Mouse (Mus musculus) hindbrain, embryonic 13.5 days (tissue): Measurements from ENCODE around the gene Nabp2. TPM values are rescaled to one million over a fixed set of nuclear protein-coding genes. Genes with fewer than 3 reads are reported as not detected.

Experiments used
- ATAC-seq: fragments of 200-750 bp; cut with Nextera tagmentation; 2 replicates; pipeline ENCODE4 v1.8.0; 2017; ENCODE audit warnings: moderate TSS enrichment; ENCODE audit not compliant: low FRiP score
- H3K27ac ChIP-seq: fragments of 300-500 bp; sonication (generic); 2 replicates; pipeline ENCODE4 v1.5.1; 2015; ENCODE audit warnings: inconsistent platforms, mild to moderate bottlenecking, moderate library complexity
- H3K27me3 ChIP-seq: fragments of 300-500 bp; sonication (generic); 2 replicates; pipeline ENCODE4 v1.6.1; 2015; ENCODE audit warnings: mild to moderate bottlenecking, inconsistent platforms
- H3K36me3 ChIP-seq: fragments of 300-500 bp; sonication (generic); 2 replicates; pipeline ENCODE4 v1.6.1; 2015; ENCODE audit warnings: mild to moderate bottlenecking, inconsistent platforms
- H3K4me1 ChIP-seq: fragments of 300-500 bp; sonication (generic); replicated peaks from 2 replicates; pipeline ENCODE4 v1.6.1; 2015; ENCODE audit warnings: inconsistent platforms
- H3K4me2 ChIP-seq: fragments of 300-500 bp; sonication (generic); 2 replicates; pipeline ENCODE4 v1.6.1; 2015; ENCODE audit warnings: inconsistent platforms, mild to moderate bottlenecking, moderate library complexity
- H3K4me3 ChIP-seq: fragments of 300-500 bp; sonication (generic); 2 replicates; pipeline ENCODE4 v1.5.1; 2015; ENCODE audit warnings: mild to moderate bottlenecking, inconsistent platforms
- H3K9ac ChIP-seq: fragments of 300-500 bp; sonication (generic); 2 replicates; pipeline ENCODE4 v1.6.1; 2015; ENCODE audit warnings: mild to moderate bottlenecking, inconsistent platforms
- H3K9me3 ChIP-seq: fragments of 300-500 bp; sonication (generic); 2 replicates; pipeline ENCODE4 v1.6.1; 2016; ENCODE audit warnings: inconsistent platforms
- WGBS: fragments of 180-500 bp; shearing (Covaris S2); methylation state at CpG from one replicate; pipeline ENCODE4 v1.1.7; 2015; 5-methylcytosine and 5-hydroxymethylcytosine counted together
- polyA plus RNA-seq: library from polyadenylated mRNA; unstranded; fragments of >200 nt; fragmentation: Nextera tagmentation; extraction: Ambion mirVana; gene quantifications from 2 replicates; pipeline ENCODE4 v1.2.1, GENCODE M21; 2015

Nabp2 gene
- 126 and 139 TPM in 2 replicates for polyA plus RNA-seq

- no peaks in the 10 kb centered on the region for H3K27me3 ChIP-seq
- WGBS, result under 1% methylated on average over 50 of the region's 50 CpGs
These were observed at the start of gene Nabp2, which contains the start of gene Rnf41 for GRCm38 (mm10) chr10:128411211-128412054. Gene Nabp2, minus strand, starts transcription at chr10:128411492. Gene Rnf41, plus strand, starts transcription at chr10:128411657.

GRCm38 (mm10) chr10:128460270-128460630, 49.0 kb upstream of the Nabp2 start:
- under 1% methylated on average over 5 of the region's 5 CpGs for WGBS
- Histone ChIP-seq H3K36me3 (peaks cover 36% of the 10 kb centered on the region), H3K4me3 (peak overlapping the region; percentile 91), H3K27me3 (peaks cover 3% of the 10 kb centered on the region; the same call in 1 of the 2 replicates), H3K9me3 (no peaks in the 10 kb centered on the region), H3K4me2 (peak overlapping the region; percentile 89), H3K9ac (peak overlapping the region; percentile 99), H3K4me1 (peaks cover 14% of the 10 kb centered on the region), H3K27ac (peak overlapping the region; percentile 98)
- ATAC-seq, result no peak

More at GRCm38 (mm10) chr10:128411211-128412054, at the start of gene Nabp2, which contains the start of gene Rnf41:
- ATAC-seq, result peak; percentile 92
- Histone ChIP-seq H3K27ac (peak within 1 kb of the TSS; percentile 97), H3K9me3 (no peaks in the 10 kb centered on the region), H3K4me2 (peak within 1 kb of the TSS; percentile 90), H3K4me1 (peaks cover 55% of the 10 kb centered on the region), H3K36me3 (peaks cover 38% of the 10 kb centered on the region), H3K4me3 (peak within 1 kb of the TSS; percentile 93), H3K9ac (peak within 1 kb of the TSS; percentile 96)

GRCm38 (mm10) chr10:128459409-128460269, 48.3 kb upstream of the Nabp2 start:
- 2% methylated on average over 25 of the region's 67 CpGs for WGBS
- Histone ChIP-seq H3K36me3 (peaks cover 31% of the 10 kb centered on the region), H3K27me3 (peaks cover 3% of the 10 kb centered on the region; the same call in 1 of the 2 replicates), H3K4me3 (peak overlapping the region; percentile 91), H3K4me1 (peaks cover 14% of the 10 kb centered on the region), H3K27ac (peak overlapping the region; percentile 98), H3K9me3 (no peaks in the 10 kb centered on the region), H3K9ac (peak overlapping the region; percentile 99), H3K4me2 (peak overlapping the region; percentile 89)
- ATAC-seq, result peak; percentile 63

GRCm38 (mm10) chr10:128458719-128459408, 47.6 kb upstream of the Nabp2 start, which contains the start of gene Smarcc2:
Gene Smarcc2, plus strand, starts transcription at chr10:128459248.
- H3K36me3 ChIP-seq, result peaks cover 23% of the 10 kb centered on the region
- peak; percentile 80 for ATAC-seq
- peak within 1 kb of the TSS; percentile 89 for H3K4me2 ChIP-seq
- H3K9ac ChIP-seq, result peak within 1 kb of the TSS; percentile 99
- peak within 1 kb of the TSS; percentile 98 for H3K27ac ChIP-seq
- peaks cover 14% of the 10 kb centered on the region for H3K4me1 ChIP-seq
- under 1% methylated on average over 69 of the region's 86 CpGs for WGBS
- peak within 1 kb of the TSS; percentile 91 for H3K4me3 ChIP-seq
- H3K27me3 ChIP-seq, result peaks cover 3% of the 10 kb centered on the region; the same call in 1 of the 2 replicates
- H3K9me3 ChIP-seq, result no peaks in the 10 kb centered on the region

GRCm38 (mm10) chr10:128458348-128458718, 47.0 kb upstream of the Nabp2 start:
- H3K36me3 ChIP-seq, result peaks cover 18% of the 10 kb centered on the region
- peak overlapping the region; percentile 91 for H3K4me3 ChIP-seq
- no peaks in the 10 kb centered on the region for H3K9me3 ChIP-seq
- peaks cover 14% of the 10 kb centered on the region for H3K4me1 ChIP-seq
- WGBS, result under 1% methylated on average over 29 of the region's 29 CpGs
- H3K27ac ChIP-seq, result peak overlapping the region; percentile 98
- H3K27me3 ChIP-seq, result peaks cover 3% of the 10 kb centered on the region; the same call in 1 of the 2 replicates
- peak overlapping the region; percentile 89 for H3K4me2 ChIP-seq
- peak overlapping the region; percentile 99 for H3K9ac ChIP-seq
- peak; percentile 75 for ATAC-seq

GRCm38 (mm10) chr10:128457676-128458075, 46.4 kb upstream of the Nabp2 start:
- Histone ChIP-seq H3K27ac (no peak overlapping the region), H3K4me3 (peak overlapping the region; percentile 91; the same call in 1 of the 2 replicates), H3K4me1 (peaks cover 14% of the 10 kb centered on the region), H3K9ac (no peak overlapping the region), H3K36me3 (peaks cover 12% of the 10 kb centered on the region), H3K9me3 (no peaks in the 10 kb centered on the region), H3K27me3 (peaks cover 3% of the 10 kb centered on the region; the same call in 1 of the 2 replicates), H3K4me2 (no peak overlapping the region)
- 84% methylated on average over 6 of the region's 6 CpGs for WGBS
- no peak for ATAC-seq

GRCm38 (mm10) chr10:128455280-128455679, 44.0 kb upstream of the Nabp2 start:
- peak overlapping the region; percentile 18; the same call in 1 of the 2 replicates for H3K4me3 ChIP-seq
- ATAC-seq, result no peak
- H3K4me2 ChIP-seq, result peak overlapping the region; percentile 37
- H3K9me3 ChIP-seq, result no peaks in the 10 kb centered on the region
- no peaks in the 10 kb centered on the region for H3K36me3 ChIP-seq
- WGBS, result 1% methylated on average over 6 of the region's 6 CpGs
- peaks cover 2% of the 10 kb centered on the region for H3K4me1 ChIP-seq
- no peak overlapping the region for H3K27ac ChIP-seq
- H3K9ac ChIP-seq, result 0 out of 2 replicates have a peak overlapping the region, but pooled peaks have one; percentile 19
- peaks cover 3% of the 10 kb centered on the region; the same call in 1 of the 2 replicates for H3K27me3 ChIP-seq

- WGBS, result 79% methylated on average over 3 of the region's 3 CpGs
- H3K27me3 ChIP-seq, result peaks cover 3% of the 10 kb centered on the region; the same call in 1 of the 2 replicates
- H3K9ac ChIP-seq, result peak overlapping the region; percentile 19; the same call in 1 of the 2 replicates
- H3K4me1 ChIP-seq, result no peaks in the 10 kb centered on the region
- H3K4me2 ChIP-seq, result no peak overlapping the region
- no peak for ATAC-seq
- no peak overlapping the region for H3K27ac ChIP-seq
- H3K36me3 ChIP-seq, result no peaks in the 10 kb centered on the region
- no peaks in the 10 kb centered on the region for H3K9me3 ChIP-seq
- H3K4me3 ChIP-seq, result no peak overlapping the region
These were observed 43.2 kb upstream of the Nabp2 start for GRCm38 (mm10) chr10:128454471-128454870.

GRCm38 (mm10) chr10:128451014-128451413, 39.7 kb upstream of the Nabp2 start:
- H3K4me2 ChIP-seq, result no peak overlapping the region
- H3K36me3 ChIP-seq, result no peaks in the 10 kb centered on the region
- H3K9ac ChIP-seq, result no peak overlapping the region
- 84% methylated on average over 6 of the region's 6 CpGs for WGBS
- no peak overlapping the region for H3K27ac ChIP-seq
- H3K4me3 ChIP-seq, result no peak overlapping the region
- no peaks in the 10 kb centered on the region for H3K4me1 ChIP-seq
- ATAC-seq, result no peak
- peaks cover 2% of the 10 kb centered on the region; the same call in 1 of the 2 replicates for H3K27me3 ChIP-seq
- H3K9me3 ChIP-seq, result no peaks in the 10 kb centered on the region

GRCm38 (mm10) chr10:128445407-128445806, 34.1 kb upstream of the Nabp2 start:
- no peaks in the 10 kb centered on the region for H3K9me3 ChIP-seq
- H3K4me2 ChIP-seq, result no peak overlapping the region
- ATAC-seq, result no peak
- H3K9ac ChIP-seq, result no peak overlapping the region
- H3K27ac ChIP-seq, result no peak overlapping the region
- H3K4me3 ChIP-seq, result no peak overlapping the region
- WGBS, result 82% methylated on average over 4 of the region's 4 CpGs
- no peaks in the 10 kb centered on the region for H3K4me1 ChIP-seq
- H3K36me3 ChIP-seq, result peaks cover 21% of the 10 kb centered on the region
- H3K27me3 ChIP-seq, result no peaks in the 10 kb centered on the region

GRCm38 (mm10) chr10:128444354-128444753, 33.1 kb upstream of the Nabp2 start:
- Histone ChIP-seq H3K4me3 (no peak overlapping the region), H3K27ac (no peak overlapping the region), H3K4me1 (no peaks in the 10 kb centered on the region), H3K4me2 (no peak overlapping the region), H3K36me3 (peaks cover 32% of the 10 kb centered on the region), H3K27me3 (no peaks in the 10 kb centered on the region), H3K9me3 (no peaks in the 10 kb centered on the region), H3K9ac (no peak overlapping the region)
- 82% methylated on average over 6 of the region's 6 CpGs for WGBS
- ATAC-seq, result no peak
